Mouse (Mus musculus) lung, adult 2 months (tissue): Measurements from ENCODE around the gene Tac1. TPM values are rescaled to one million over a fixed set of nuclear protein-coding genes. Genes with fewer than 3 reads are reported as not detected.
"Not testable (repeated sequence)": the region's sequence is repeated elsewhere in the genome, so short reads cannot be mapped to it uniquely, and the experiment has no call there.

Experiments
- DNase-seq: peaks from one replicate; pipeline ENCODE4 v3.0.0; 2022
- H3K4me1 ChIP-seq: fragments of 200-500 bp; 2 replicates; pipeline ENCODE4 v1.6.1; 2011; ENCODE audit warnings: low read length; ENCODE audit not compliant: control insufficient read depth, insufficient read depth
- H3K4me3 ChIP-seq: fragments of 200-500 bp; replicated peaks from 2 replicates; pipeline ENCODE3; 2011; ENCODE audit warnings: low read depth, mild to moderate bottlenecking, control low read depth, low read length; ENCODE audit errors: extremely low read depth
- CTCF ChIP-seq: fragments of 200-500 bp; IDR thresholded peaks from 2 replicates; pipeline ENCODE4 v1.5.1; 2011; ENCODE audit warnings: mild to moderate bottlenecking, low read length, control low read depth; ENCODE audit not compliant: insufficient read depth
- POLR2A ChIP-seq: fragments of 200-500 bp; IDR thresholded peaks from 2 replicates; pipeline ENCODE4 v1.6.1; 2011; ENCODE audit warnings: low read depth, mild to moderate bottlenecking, control low read depth, low read length, borderline replicate concordance; ENCODE audit errors: extremely low read depth
- WGBS: fragments of 180-500 bp; shearing (Covaris S2); methylation state at CpG from one replicate; pipeline ENCODE4 v1.1.7; 2018; 5-methylcytosine and 5-hydroxymethylcytosine counted together
- polyA plus RNA-seq: library from polyadenylated mRNA; depleted of rRNA; stranded (reverse); fragments of >200 nt; gene quantifications from 2 replicates; pipeline ENCODE4 v1.2.3, GENCODE M21; 2012; rRNA removed

Tac1 gene
- polyA plus RNA-seq, result not detected in 2 replicates

DNA sequence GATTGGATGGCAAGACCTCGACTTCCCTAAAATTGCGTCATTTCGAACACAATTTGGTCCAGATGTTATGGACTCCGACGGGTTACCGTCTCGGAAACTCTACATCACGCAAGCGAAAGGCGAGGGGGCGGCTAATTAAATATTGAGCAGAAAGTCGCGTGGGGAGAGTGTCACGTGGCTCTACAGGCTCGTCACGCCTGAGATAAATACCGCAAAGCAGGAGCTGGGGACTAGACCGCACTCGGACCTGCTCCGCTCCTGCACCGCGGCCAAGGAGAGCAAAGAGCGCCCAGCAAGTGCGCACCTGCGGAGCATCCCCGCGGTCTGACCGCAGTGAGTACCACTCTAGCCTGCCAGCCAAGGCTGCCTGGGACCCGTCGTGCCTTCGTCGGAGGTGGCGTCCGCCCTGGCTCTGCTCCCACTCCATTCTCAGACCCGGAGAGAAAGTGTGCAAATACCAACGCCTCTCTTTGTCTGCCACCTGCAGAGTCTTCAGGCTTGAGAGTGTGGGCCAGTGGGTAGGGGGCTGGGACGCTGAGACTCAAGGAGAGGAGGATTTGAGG, at the start of gene Tac1:
Gene Tac1 (plus strand): TSS at position 51 of the 563 bp plus-strand sequence.
- DNase-seq, result no peak
- Histone ChIP-seq H3K4me3 (no peak within 1 kb of the TSS), H3K4me1 (no peaks in the 10 kb centered on the region)
- WGBS, result 3% methylated on average over 37 of the region's 37 CpGs
- no peak for TF ChIP-seq CTCF
- no peak for TF ChIP-seq POLR2A

DNA sequence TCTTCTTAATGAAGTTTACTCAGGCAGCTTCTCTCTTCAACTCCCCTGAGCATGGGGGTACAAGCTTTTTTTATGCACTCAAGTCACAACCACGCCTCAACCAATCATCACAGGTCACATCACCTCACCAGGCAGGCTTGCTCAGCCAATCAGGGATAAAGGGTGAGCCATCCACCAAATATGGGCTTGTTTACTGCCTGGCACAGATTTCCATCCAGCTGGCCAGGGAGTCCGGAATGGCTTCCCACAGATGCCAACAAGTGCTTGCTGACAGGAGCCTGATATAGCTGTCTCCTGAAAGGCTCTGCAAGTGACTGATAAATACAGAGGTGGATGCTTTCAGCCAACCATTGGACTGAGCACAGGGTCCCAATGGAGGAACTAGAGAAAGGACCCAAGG, 11.2 kb upstream of the Tac1 start:
- not testable (repeated sequence) for H3K4me1 ChIP-seq, DNase-seq, H3K4me3 ChIP-seq
- 68% methylated on average over 2 of the region's 2 CpGs for WGBS

DNA sequence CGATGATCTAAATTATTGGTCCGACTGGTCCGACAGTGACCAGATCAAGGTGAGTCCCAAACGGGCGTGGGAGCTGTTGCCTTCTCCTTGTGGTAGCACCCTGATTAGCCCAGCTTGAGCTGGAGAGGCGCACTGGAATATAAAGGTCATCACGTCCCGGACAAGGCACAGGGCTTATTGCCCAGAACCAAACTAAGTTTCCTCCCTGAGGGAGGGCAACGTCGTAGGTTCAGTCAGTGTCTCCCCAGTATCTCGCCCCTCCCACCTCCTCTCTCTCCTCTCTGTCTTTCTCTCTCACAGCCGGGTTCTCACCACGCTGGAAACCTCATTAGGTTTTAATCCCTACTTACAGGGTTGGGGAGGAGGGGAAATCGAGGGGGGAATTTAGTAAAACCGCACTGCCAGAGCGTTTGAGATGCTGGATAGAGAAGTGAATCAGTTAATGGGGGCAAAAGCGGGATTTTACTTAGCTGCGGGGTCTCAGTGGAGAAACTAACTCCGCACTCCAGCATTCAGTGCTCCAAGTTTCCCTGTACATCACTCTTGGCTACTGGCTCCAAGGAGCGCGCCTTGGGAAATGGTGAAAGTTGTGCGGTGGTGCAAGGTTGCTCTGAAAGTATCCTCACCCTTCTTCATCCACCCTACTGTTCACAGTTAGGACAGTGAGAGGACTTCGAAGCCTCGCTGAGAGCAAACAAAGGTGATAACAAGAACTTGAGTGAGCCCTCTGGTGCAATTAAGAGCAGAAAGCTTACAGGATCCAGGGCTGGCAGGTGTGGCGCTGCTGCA, 1.2 kb downstream of the Tac1 start:
- Histone ChIP-seq H3K4me3 (no peak overlapping the region), H3K4me1 (no peaks in the 10 kb centered on the region)
- no peak for DNase-seq
- TF ChIP-seq POLR2A (no peak), CTCF (no peak)
- WGBS, result 2% methylated on average over 25 of the region's 25 CpGs

DNA sequence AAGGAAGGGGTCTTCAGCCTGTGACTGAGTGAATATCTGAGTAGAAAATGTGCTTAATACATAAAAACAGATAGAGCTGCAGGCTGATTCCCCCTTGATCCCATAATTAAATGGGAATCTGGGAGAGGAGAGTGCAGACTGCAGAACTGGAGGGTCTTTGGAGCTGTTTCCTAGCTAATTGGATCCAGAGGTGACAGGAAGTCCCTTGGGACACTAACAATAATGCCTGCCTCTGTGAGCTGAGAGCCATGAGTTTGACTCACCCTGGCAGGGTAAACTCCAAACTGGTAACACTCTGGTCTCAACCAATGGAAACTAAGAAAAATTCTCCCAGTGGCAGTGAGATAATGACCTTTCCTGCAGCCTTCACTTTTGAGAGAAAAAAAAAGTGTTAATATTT, 3.5 kb downstream of the Tac1 start:
- no peak for DNase-seq
- no peaks in the 10 kb centered on the region for H3K4me1 ChIP-seq
- H3K4me3 ChIP-seq, result no peak overlapping the region

DNA sequence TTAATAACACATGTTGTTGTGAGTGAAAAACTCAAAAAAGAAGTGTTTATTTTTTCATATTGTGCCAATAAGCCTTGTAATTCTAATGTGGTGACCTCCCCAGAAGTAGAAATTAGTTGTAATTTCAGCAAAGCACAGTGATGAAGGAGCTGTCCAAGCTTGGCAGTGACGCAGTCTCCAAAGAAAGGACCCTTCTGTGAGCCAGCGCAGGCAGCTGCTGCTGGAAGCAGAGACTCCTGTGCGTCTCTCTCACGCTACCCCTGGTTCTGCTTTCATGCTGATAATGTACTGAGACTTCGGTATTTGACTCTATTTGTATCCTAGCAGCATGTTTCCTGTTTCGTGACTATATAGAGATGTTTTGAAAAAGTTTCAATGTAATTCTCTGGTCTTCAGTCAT, 7.8 kb downstream of the Tac1 start:
- 41% methylated on average over 6 of the region's 6 CpGs for WGBS
- no peaks in the 10 kb centered on the region for H3K4me1 ChIP-seq
- DNase-seq, result no peak
- TF ChIP-seq POLR2A (no peak), CTCF (no peak)
- H3K4me3 ChIP-seq, result no peak overlapping the region

More for the DNA sequence above, 3.5 kb downstream of the Tac1 start:
- no peak for TF ChIP-seq POLR2A
- no peak for TF ChIP-seq CTCF

DNA sequence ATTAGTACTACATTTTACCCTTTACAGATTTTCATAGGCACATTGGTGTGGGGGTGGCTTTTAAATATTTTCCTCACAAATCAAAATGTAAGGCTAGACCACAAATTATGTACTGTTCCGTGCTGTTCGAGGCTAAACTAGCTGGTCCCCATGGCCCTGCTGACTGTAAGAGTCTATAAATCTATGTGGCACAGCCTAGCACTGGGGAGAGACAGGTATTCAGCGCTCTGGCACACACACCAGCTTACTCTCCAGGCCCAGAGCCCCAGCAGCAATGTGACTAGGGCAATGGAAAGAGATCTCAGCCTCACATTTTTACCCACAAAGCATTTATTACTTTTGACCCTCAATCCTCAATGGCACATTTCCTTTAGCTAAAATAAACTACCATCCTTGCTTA, 9.9 kb downstream of the Tac1 start:
- no peak for DNase-seq
- 74% methylated on average over 3 of the region's 3 CpGs for WGBS
- no peaks in the 10 kb centered on the region for H3K4me1 ChIP-seq
- no peak for TF ChIP-seq POLR2A
- TF ChIP-seq CTCF, result no peak
- no peak overlapping the region for H3K4me3 ChIP-seq

DNA sequence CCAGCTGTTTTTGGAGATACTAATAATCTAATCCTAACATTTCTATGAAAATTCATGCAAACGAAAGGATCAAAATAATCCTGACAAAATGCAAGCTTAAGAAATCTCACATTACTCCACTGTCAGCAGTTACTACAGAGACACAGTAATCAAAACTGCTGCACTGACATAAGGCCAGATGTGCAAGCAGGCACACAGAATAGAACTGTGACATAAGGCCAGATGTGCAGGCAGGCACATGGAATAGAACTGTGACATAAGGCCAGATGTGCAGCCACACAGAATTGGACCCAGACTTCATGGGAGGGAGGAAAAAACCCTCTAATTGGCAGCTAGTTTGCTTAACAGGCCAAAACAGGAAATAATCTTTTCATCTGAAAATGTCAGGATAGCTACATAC, 16.5 kb downstream of the Tac1 start:
- Histone ChIP-seq H3K4me1 (no peaks in the 10 kb centered on the region), H3K4me3 (no peak overlapping the region)
- TF ChIP-seq POLR2A (no peak), CTCF (no peak)
- WGBS, result 72% methylated on average over 1 of the region's 1 CpGs
- DNase-seq, result no peak

DNA sequence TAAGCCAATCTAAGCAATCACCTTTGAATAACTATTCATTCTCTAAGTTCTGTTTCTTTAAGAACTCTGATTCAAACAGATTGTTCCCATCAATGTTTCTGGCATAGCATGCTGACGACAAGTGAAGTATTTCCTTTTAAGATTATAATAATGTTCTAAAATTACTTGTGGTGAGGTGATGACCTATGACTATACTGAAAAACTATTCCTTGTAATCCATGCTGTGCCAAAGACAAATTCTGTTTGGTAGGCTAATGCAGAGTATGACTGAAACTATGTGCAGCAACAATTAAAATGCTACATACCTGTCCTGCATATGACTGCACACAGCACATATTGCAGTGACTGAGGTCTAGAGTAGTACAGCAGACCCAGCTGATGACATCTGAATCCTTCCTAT, 23.4 kb downstream of the Tac1 start:
- DNase-seq, result no peak
- no peak for TF ChIP-seq CTCF
- no peak for TF ChIP-seq POLR2A
- Histone ChIP-seq H3K4me1 (no peaks in the 10 kb centered on the region), H3K4me3 (no peak overlapping the region)
- 48% methylated on average over 1 of the region's 1 CpGs for WGBS

DNA sequence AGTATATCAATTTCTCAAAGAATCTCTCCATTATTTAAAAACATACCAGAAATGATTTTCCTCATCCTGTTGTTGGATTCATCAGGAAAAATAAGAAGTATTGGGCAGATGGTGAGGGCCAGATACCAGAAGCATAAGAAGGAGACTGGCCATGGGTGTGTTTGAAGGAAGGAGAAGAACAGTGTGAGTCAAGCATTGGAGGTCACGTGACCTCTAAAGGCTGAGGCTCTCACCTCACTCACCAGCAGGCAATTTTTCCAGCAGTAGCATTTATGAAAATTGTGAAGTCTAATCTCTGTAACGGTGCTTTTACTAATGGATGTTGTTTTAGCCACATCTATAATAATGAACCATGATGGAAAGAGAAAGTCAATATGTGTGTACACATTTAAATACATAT, 39.8 kb downstream of the Tac1 start:
- Histone ChIP-seq H3K4me1 (no peaks in the 10 kb centered on the region), H3K4me3 (no peak overlapping the region)
- 82% methylated on average over 2 of the region's 2 CpGs for WGBS
- no peak for TF ChIP-seq CTCF
- DNase-seq, result no peak

DNA sequence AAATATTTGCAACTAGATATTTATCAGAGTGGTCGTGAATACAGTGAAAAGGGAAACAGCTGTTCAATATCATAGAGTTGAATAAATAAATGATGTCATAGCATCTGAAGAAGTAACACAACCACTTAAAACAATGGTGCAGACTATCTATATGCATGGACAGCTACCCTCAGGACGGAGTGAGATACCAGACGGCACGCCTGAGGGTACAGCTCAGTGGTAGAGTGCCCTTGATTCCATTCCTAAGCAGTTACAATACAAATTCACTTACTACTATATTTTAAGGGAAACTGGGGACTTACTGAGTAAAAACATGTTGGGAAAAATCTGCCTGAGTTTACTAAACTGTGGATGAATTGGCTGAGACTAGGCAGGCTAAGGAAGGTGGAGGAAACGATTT, 43.7 kb downstream of the Tac1 start:
- Histone ChIP-seq H3K4me1 (no peaks in the 10 kb centered on the region), H3K4me3 (no peak overlapping the region)
- TF ChIP-seq POLR2A (no peak), CTCF (no peak)
- no peak for DNase-seq
- 54% methylated on average over 5 of the region's 5 CpGs for WGBS

DNA sequence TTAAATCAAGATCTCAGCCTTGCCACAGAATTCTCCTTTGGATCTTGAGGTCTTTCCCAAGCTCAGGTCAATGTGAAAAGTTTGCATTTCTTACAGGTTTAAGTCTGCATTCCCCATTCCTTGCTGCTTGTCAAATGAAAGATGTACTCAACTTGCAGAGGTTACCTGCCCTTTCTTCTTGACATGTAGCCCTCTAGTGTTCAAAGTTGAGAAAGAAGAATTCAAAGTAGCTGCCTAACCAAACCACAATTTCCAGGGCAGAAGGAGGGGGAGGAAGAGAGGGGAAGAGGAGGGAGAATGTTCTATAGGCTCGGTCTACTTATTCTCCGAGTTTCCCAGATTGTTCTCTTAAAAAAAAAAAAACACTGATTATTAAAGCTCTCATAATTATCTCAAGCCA, 45.5 kb downstream of the Tac1 start:
- TF ChIP-seq POLR2A (no peak), CTCF (no peak)
- 38% methylated on average over 2 of the region's 2 CpGs for WGBS
- Histone ChIP-seq H3K4me3 (no peak overlapping the region), H3K4me1 (no peaks in the 10 kb centered on the region)
- no peak for DNase-seq
